Mouse (Mus musculus) left cerebral cortex, adult 2 months (tissue): ENCODE measurements at regions not wholly inside any gene's neighbourhood (a gene's known extent, or its start where the extent isn't known, plus 50 kb on each side); places are given as distances from the start of the nearest gene placed in this dataset.

ENCODE experiments used
- DNase-seq, 2 experiments: peaks; one replicate each; pipeline ENCODE4 v3.0.0; 2021 to 2022; ENCODE audit warnings: low spot score in 2 of 2, mixed read lengths in 1 of 2; ENCODE audit errors: extremely low spot score in 1 of 2
- H3K27ac ChIP-seq: fragments of 200-600 bp; 2 replicates; pipeline ENCODE4 v1.8.1; 2022
- H3K4me3 ChIP-seq: fragments of 200-600 bp; 2 replicates; pipeline ENCODE4 v1.8.1; 2022
- CTCF ChIP-seq: fragments of 200-600 bp; IDR thresholded peaks from 2 replicates; pipeline ENCODE4 v1.8.1; 2022; ENCODE audit warnings: antibody characterized with exemption, mild to moderate bottlenecking, moderate library complexity
- intact Hi-C: fragments of 180-260 bp; cut with DNase I; formaldehyde crosslinking; loops from one replicate; pipeline ENCODE4 v1.15.1; 2025

GRCm38 (mm10) chr16:9274583-9275100 is 444.7 kb downstream of the 1810013L24Rik start:
- no peak for TF ChIP-seq CTCF
- no peak overlapping the region for H3K4me3 ChIP-seq
- H3K27ac ChIP-seq: peak overlapping the region; percentile 70
- intact Hi-C loops: loop anchor here (1.0 to 10.0 kb wide), 2 partner anchors 266 to 720 kb away; partner anchors contain the start of gene Grin2a
- DNase-seq: no peak

GRCm38 (mm10) chr16:9275426-9275825 is 445.5 kb downstream of the 1810013L24Rik start:
- intact Hi-C loops: loop anchor here (10.0 kb wide), 1 partner anchor 719 kb away; the partner anchor contains the start of gene Grin2a
- no peak for DNase-seq
- TF ChIP-seq CTCF: no peak
- Histone ChIP-seq H3K4me3 (no peak overlapping the region), H3K27ac (no peak overlapping the region; the same call in 1 of the 2 replicates)

- intact Hi-C loops: loop anchor here (10.0 kb wide), 1 partner anchor 718 kb away; the partner anchor contains the start of gene Grin2a
Measured at GRCm38 (mm10) chr16:9277064-9277463, 447.2 kb downstream of the 1810013L24Rik start.

GRCm38 (mm10) chr16:9279726-9280125 is 449.8 kb downstream of the 1810013L24Rik start:
- no peak overlapping the region for H3K4me3 ChIP-seq
- DNase-seq: no peak
- TF ChIP-seq CTCF: no peak
- peak overlapping the region; percentile 19; the same call in 1 of the 2 replicates for H3K27ac ChIP-seq
- intact Hi-C loops: loop anchor here (10.0 kb wide), 1 partner anchor 715 kb away; the partner anchor contains the start of gene Grin2a

More at GRCm38 (mm10) chr16:9277064-9277463, 447.2 kb downstream of the 1810013L24Rik start:
- Histone ChIP-seq H3K4me3 (no peak overlapping the region), H3K27ac (no peak overlapping the region)
- TF ChIP-seq CTCF: no peak
- no peak for DNase-seq

GRCm38 (mm10) chr16:9280431-9280830 is 450.5 kb downstream of the 1810013L24Rik start:
- H3K27ac ChIP-seq: peak overlapping the region; percentile 71
- H3K4me3 ChIP-seq: no peak overlapping the region
- DNase-seq: no peak
- TF ChIP-seq CTCF: no peak
- intact Hi-C loops: no loop called here

GRCm38 (mm10) chr16:9280931-9281330 is 451.0 kb downstream of the 1810013L24Rik start:
- intact Hi-C loops: no loop called here
- peak overlapping the region; percentile 71 for H3K27ac ChIP-seq
- no peak overlapping the region for H3K4me3 ChIP-seq
- DNase-seq: peak; percentile 63 to 64
- no peak for TF ChIP-seq CTCF

- H3K4me3 ChIP-seq: no peak overlapping the region
- no peak overlapping the region for H3K27ac ChIP-seq
- DNase-seq: no peak
- intact Hi-C loops: no loop called here
- TF ChIP-seq CTCF: no peak
Measured at GRCm38 (mm10) chr16:9284423-9284822, 454.5 kb downstream of the 1810013L24Rik start.

- Histone ChIP-seq H3K27ac (no peak overlapping the region), H3K4me3 (no peak overlapping the region)
- no peak for TF ChIP-seq CTCF
- intact Hi-C loops: loop anchor here (5.0 kb wide), 1 partner anchor 76 kb away; no protein-coding TSS in a partner anchor
- no peak for DNase-seq
Measured at GRCm38 (mm10) chr16:9285921-9286320, 456.0 kb downstream of the 1810013L24Rik start.

- Histone ChIP-seq H3K4me3 (no peak overlapping the region), H3K27ac (no peak overlapping the region)
- DNase-seq: no peak
- intact Hi-C loops: loop anchor here (5.0 kb wide), 1 partner anchor 75 kb away; no protein-coding TSS in a partner anchor
- TF ChIP-seq CTCF: no peak
Measured at GRCm38 (mm10) chr16:9287557-9287956, 457.7 kb downstream of the 1810013L24Rik start.

GRCm38 (mm10) chr16:9291356-9292020 is 461.6 kb downstream of the 1810013L24Rik start:
- intact Hi-C loops: no loop called here
- DNase-seq: no peak
- H3K27ac ChIP-seq: no peak overlapping the region
- H3K4me3 ChIP-seq: no peak overlapping the region
- TF ChIP-seq CTCF: no peak

- no peak for TF ChIP-seq CTCF
- DNase-seq: no peak
- Histone ChIP-seq H3K4me3 (no peak overlapping the region), H3K27ac (no peak overlapping the region)
- intact Hi-C loops: loop anchor here (5.0 to 10.0 kb wide), 2 partner anchors 149 to 418 kb away; no protein-coding TSS in a partner anchor
Measured at GRCm38 (mm10) chr16:9303134-9303533, 473.2 kb downstream of the 1810013L24Rik start.

GRCm38 (mm10) chr16:9304079-9304478 is 474.2 kb downstream of the 1810013L24Rik start:
- TF ChIP-seq CTCF: no peak
- no peak overlapping the region for H3K27ac ChIP-seq
- intact Hi-C loops: loop anchor here (5.0 to 10.0 kb wide), 2 partner anchors 148 to 419 kb away; no protein-coding TSS in a partner anchor

More at GRCm38 (mm10) chr16:9304079-9304478, 474.2 kb downstream of the 1810013L24Rik start:
- no peak overlapping the region for H3K4me3 ChIP-seq
- no peak for DNase-seq
